Mouse (Mus musculus) ES-Bruce4 (cell line): ENCODE measurements around the gene Jph2.

Experiments
- CTCF ChIP-seq: IDR thresholded peaks from one replicate; pipeline ENCODE4 v1.8.1; 2011; ENCODE audit warnings: low read depth, low read length
- EP300 ChIP-seq: IDR thresholded peaks from 2 replicates; pipeline ENCODE4 v1.6.1; 2011; ENCODE audit warnings: low read depth, low read length; ENCODE audit not compliant: insufficient read depth
- POLR2A ChIP-seq: IDR thresholded peaks from one replicate; pipeline ENCODE4 v1.8.1; 2011; ENCODE audit warnings: low read length; ENCODE audit not compliant: insufficient read depth

- TF ChIP-seq CTCF (no peak), EP300 (no peak), POLR2A (no peak)
Observed at GRCm38 (mm10) chr2:163443543-163443942, 45.8 kb upstream of the Jph2 start.
